ENCODE assay signal across 12 mouse cellular contexts in the genomic region with DNA sequence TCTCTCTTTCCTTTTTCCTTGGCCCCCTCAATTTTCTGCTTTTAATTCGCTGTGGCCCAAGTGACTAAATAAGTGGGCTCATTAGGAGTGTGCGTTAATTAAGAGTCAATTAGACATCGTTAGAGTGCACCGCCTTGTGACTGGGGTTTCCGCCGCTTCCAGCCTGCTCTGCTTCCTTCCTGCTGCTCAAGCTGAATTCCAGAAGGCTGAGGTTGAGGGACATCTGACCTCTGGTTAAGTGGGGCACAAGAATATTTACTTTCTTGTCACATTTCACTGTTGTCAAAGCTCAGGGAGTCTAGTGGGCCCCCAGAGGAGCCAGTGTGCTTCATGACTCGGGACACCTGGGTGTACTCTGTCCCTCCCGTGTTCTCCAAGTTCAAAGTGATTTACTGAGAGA.
A peak's percentile ranks its signal among the peaks of the same experiment; 100 is the strongest.
DNase-seq lines count a peak whose midpoint lies in the region; ATAC-seq lines count a peak whose summit lies in the region.
"Had no signal": no experiment of that assay in that cellular context is flagged by ENCODE, and none has a peak within 500 bp of the region (broad histone marks: within the 10 kb centered on the region; RNA-seq: fewer than 3 reads in every experiment).

No protein-coding gene starts in this region.

- H3K9me3 ChIP-seq in forebrain, embryonic 14.5 days (replicated peaks; ENCODE audit: control insufficient read depth, low read length), result no peaks in the 10 kb centered on the region
- no peaks in the 10 kb centered on the region for H3K9me3 ChIP-seq in forebrain, embryonic 12.5 days
- H3K9me3 ChIP-seq in midbrain, embryonic 10.5 days (replicated peaks), result no peaks in the 10 kb centered on the region
- H3K9me3 ChIP-seq in midbrain, embryonic 16.5 days (replicated peaks; ENCODE audit: control insufficient read depth, low read length, poor library complexity, severe bottlenecking), result no peaks in the 10 kb centered on the region
- H3K9me3 ChIP-seq: neural tube, embryonic 12.5 days had no signal

- DNase-seq in forebrain, embryonic 14.5 days (ENCODE audit: low spot score), result peak; percentile 40
- DNase-seq in midbrain, embryonic 10.5 days (ENCODE audit: low spot score), result no peak
- peak; percentile 45 to 58 for DNase-seq in kidney, postnatal 25 days
- DNase-seq in ovary, adult 18-20 months (ENCODE audit: low spot score), result no peak
- no peak for DNase-seq in frontal cortex, adult 2 months (ENCODE audit: extremely low spot score in 1 of 2, low spot score in 1 of 2)
- no peak for DNase-seq in right cerebral cortex, adult 18-20 months
- DNase-seq: adrenal gland, postnatal 10 days; cerebellum, adult 8-10 months had no signal

- H3K9ac ChIP-seq in forebrain, embryonic 14.5 days (ENCODE audit: low read length), result no peak overlapping the region
- H3K9ac ChIP-seq in forebrain, embryonic 12.5 days, result no peak overlapping the region
- no peak overlapping the region for H3K9ac ChIP-seq in midbrain, embryonic 16.5 days (ENCODE audit: low read depth, low read length)
- H3K9ac ChIP-seq: neural tube, embryonic 12.5 days had no signal

- no peak for ATAC-seq in forebrain, embryonic 14.5 days
- ATAC-seq in forebrain, embryonic 12.5 days (ENCODE audit: low FRiP score), result no peak
- no peak for ATAC-seq in midbrain, embryonic 16.5 days

- no peaks in the 10 kb centered on the region for H3K36me3 ChIP-seq in forebrain, embryonic 14.5 days (ENCODE audit: control insufficient read depth, insufficient read depth, low read length)
- no peaks in the 10 kb centered on the region for H3K36me3 ChIP-seq in forebrain, embryonic 12.5 days (replicated peaks)
- H3K36me3 ChIP-seq in midbrain, embryonic 10.5 days, result no peaks in the 10 kb centered on the region
- H3K36me3 ChIP-seq in midbrain, embryonic 16.5 days (ENCODE audit: control insufficient read depth, insufficient read depth, low read length), result no peaks in the 10 kb centered on the region
- H3K36me3 ChIP-seq: neural tube, embryonic 12.5 days had no signal

- 10% methylated on average over 8 of the region's 8 CpGs for WGBS in forebrain, embryonic 14.5 days
- WGBS in forebrain, embryonic 12.5 days, result 21% methylated on average over 8 of the region's 8 CpGs
- WGBS in midbrain, embryonic 10.5 days, result 49% methylated on average over 8 of the region's 8 CpGs
- WGBS in midbrain, embryonic 16.5 days, result 43% methylated on average over 8 of the region's 8 CpGs

- H3K4me2 ChIP-seq in forebrain, embryonic 14.5 days (ENCODE audit: low read length), result no peak overlapping the region
- no peak overlapping the region for H3K4me2 ChIP-seq in forebrain, embryonic 12.5 days
- H3K4me2 ChIP-seq in midbrain, embryonic 16.5 days (ENCODE audit: low read length), result no peak overlapping the region
- H3K4me2 ChIP-seq: neural tube, embryonic 12.5 days had no signal

- H3K27ac ChIP-seq in forebrain, embryonic 14.5 days (ENCODE audit: low read depth, low read length), result no peak overlapping the region
- H3K27ac ChIP-seq in forebrain, embryonic 12.5 days, result no peak overlapping the region
- H3K27ac ChIP-seq in midbrain, embryonic 10.5 days (replicated peaks), result peak overlapping the region; percentile 33
- no peak overlapping the region for H3K27ac ChIP-seq in midbrain, embryonic 16.5 days (ENCODE audit: low read length)
- H3K27ac ChIP-seq: macrophage; neural tube, embryonic 12.5 days had no signal

- no peaks in the 10 kb centered on the region for H3K27me3 ChIP-seq in forebrain, embryonic 14.5 days (replicated peaks; ENCODE audit: control insufficient read depth, insufficient read depth, low read length)
- H3K27me3 ChIP-seq in forebrain, embryonic 12.5 days, result peaks cover 25% of the 10 kb centered on the region
- H3K27me3 ChIP-seq in midbrain, embryonic 10.5 days (ENCODE audit: low read depth, poor library complexity, severe bottlenecking), result no peaks in the 10 kb centered on the region
- H3K27me3 ChIP-seq in midbrain, embryonic 16.5 days (ENCODE audit: control insufficient read depth, insufficient read depth, low read depth, low read length), result no peaks in the 10 kb centered on the region
- H3K27me3 ChIP-seq: neural tube, embryonic 12.5 days had no signal

- H3K4me3 ChIP-seq in forebrain, embryonic 14.5 days (ENCODE audit: low read depth, low read length), result no peak overlapping the region
- H3K4me3 ChIP-seq in forebrain, embryonic 12.5 days (replicated peaks), result no peak overlapping the region
- no peak overlapping the region for H3K4me3 ChIP-seq in midbrain, embryonic 10.5 days
- no peak overlapping the region for H3K4me3 ChIP-seq in midbrain, embryonic 16.5 days (ENCODE audit: low read depth, low read length)
- H3K4me3 ChIP-seq: neural tube, embryonic 12.5 days had no signal

- H3K4me1 ChIP-seq in forebrain, embryonic 14.5 days (ENCODE audit: control insufficient read depth, insufficient read depth, low read length), result peaks cover 6% of the 10 kb centered on the region; the same call in 1 of the 2 replicates
- peaks cover 27% of the 10 kb centered on the region for H3K4me1 ChIP-seq in forebrain, embryonic 12.5 days
- peaks cover 48% of the 10 kb centered on the region for H3K4me1 ChIP-seq in midbrain, embryonic 10.5 days
- peaks cover 4% of the 10 kb centered on the region; the same call in 1 of the 2 replicates for H3K4me1 ChIP-seq in midbrain, embryonic 16.5 days (ENCODE audit: control insufficient read depth, insufficient read depth, low read length)
- H3K4me1 ChIP-seq: neural tube, embryonic 12.5 days had no signal

Comparison
In these comparisons a context has a peak if more than half of its experiments do, and no peak if none do; other contexts are left out.
1. DNase-seq: peak in forebrain, embryonic 14.5 days (single experiment) and kidney, postnatal 25 days (2 of 2); none in midbrain, embryonic 10.5 days (single experiment), ovary, adult 18-20 months (single experiment), frontal cortex, adult 2 months (0 of 2) and right cerebral cortex, adult 18-20 months (single experiment).